Mouse (Mus musculus): ENCODE measurements around the gene Lrrc55. TPM values are rescaled to one million over a fixed set of nuclear protein-coding genes. Genes with fewer than 3 reads are reported as not detected.

Gene Lrrc55
- polyA plus RNA-seq, 1 experiment, result 0.61 TPM

- DNase-seq, result peak; percentile 49
- TF ChIP-seq POLR2A (IDR thresholded peaks at IDR 0.05; ENCODE audit: low read depth, low read length), result no peak
- TF ChIP-seq CTCF (conservative IDR thresholded peaks at IDR 0.05; ENCODE audit: insufficient read depth, insufficient read length, low read depth, low read length), result peak; percentile 54
- WGBS, result 27% methylated on average over 5 of the region's 5 CpGs
- Histone ChIP-seq H3K27ac (ENCODE audit: insufficient read depth, low read depth, low read length) (no peak overlapping the region), H3K27me3 (replicated peaks; ENCODE audit: control insufficient read depth, insufficient read depth, low read length) (no peaks in the 10 kb centered on the region), H3K36me3 (ENCODE audit: control insufficient read depth, insufficient read depth, low read length) (no peaks in the 10 kb centered on the region), H3K4me3 (ENCODE audit: insufficient read depth, low read depth, low read length) (no peak overlapping the region), H3K4me1 (ENCODE audit: control insufficient read depth, insufficient read depth, low read length) (no peaks in the 10 kb centered on the region)
Measured at GRCm38 (mm10) chr2:85123187-85123868, 73.7 kb downstream of the Lrrc55 start.

Other genes starting within 250 kb of the Lrrc55 start
- 0.16 TPM in 1 of 2 replicates, not detected in the other for gene Prg2, start 216.7 kb downstream of the Lrrc55 start, polyA plus RNA-seq (2012; rRNA removed)
- gene Prg3, start 209.0 kb downstream of the Lrrc55 start, polyA plus RNA-seq (2012; rRNA removed), result 0.28 TPM in 1 of 2 replicates, not detected in the other
- 70.2 and 78.9 TPM in 2 replicates for gene Ssrp1, start 160.0 kb downstream of the Lrrc55 start, polyA plus RNA-seq (2012; rRNA removed)
- gene P2rx3, start 159.7 kb downstream of the Lrrc55 start, polyA plus RNA-seq (2012; rRNA removed), result 0.80 and 0.90 TPM in 2 replicates
- 46.9 and 47.0 TPM in 2 replicates for gene Tnks1bp1, start 149.2 kb downstream of the Lrrc55 start, polyA plus RNA-seq (2012; rRNA removed)
- gene Aplnr, start 61.0 kb downstream of the Lrrc55 start, polyA plus RNA-seq (2012; rRNA removed), result 14.0 and 16.6 TPM in 2 replicates
- gene Olfr987, start 142.1 kb upstream of the Lrrc55 start, polyA plus RNA-seq (2012; rRNA removed), result not detected in 2 replicates
- not detected in 2 replicates for gene Olfr988, start 166.0 kb upstream of the Lrrc55 start, polyA plus RNA-seq (2012; rRNA removed)
- not detected in 2 replicates for gene Olfr992, start 212.3 kb upstream of the Lrrc55 start, polyA plus RNA-seq (2012; rRNA removed)
- gene Olfr993, start 217.7 kb upstream of the Lrrc55 start, polyA plus RNA-seq (2012; rRNA removed), result not detected in 2 replicates
- gene Olfr994, start 239.3 kb upstream of the Lrrc55 start, polyA plus RNA-seq (2012; rRNA removed), result not detected in 2 replicates
- not detected in 2 replicates for gene Olfr995, start 246.4 kb upstream of the Lrrc55 start, polyA plus RNA-seq (2012; rRNA removed)